Mouse (Mus musculus): ENCODE measurements around the gene Cd180. TPM values are rescaled to one million over a fixed set of nuclear protein-coding genes. Genes with fewer than 3 reads are reported as not detected.
A peak's percentile ranks its signal among the peaks of the same experiment; 100 is the strongest.

Gene Cd180
- polyA plus RNA-seq, 1 experiment from 2014 or later: 0.30 TPM

GRCm38 (mm10) chr13:102688121-102688520, 5.2 kb upstream of the Cd180 start:
- Histone ChIP-seq H3K4me2 (replicated peaks) (no peak overlapping the region), H3K27ac (no peak overlapping the region), H3K4me3 (replicated peaks) (no peak overlapping the region), H3K4me1 (replicated peaks) (peaks cover 10% of the 10 kb centered on the region), H3K9ac (replicated peaks) (no peak overlapping the region), H3K27me3 (no peaks in the 10 kb centered on the region), H3K9me3 (no peaks in the 10 kb centered on the region), H3K36me3 (no peaks in the 10 kb centered on the region)
- 100% methylated on average over 1 of the region's 1 CpGs for WGBS
- no peak for ATAC-seq

- ATAC-seq: no peak
- peaks cover 10% of the 10 kb centered on the region for H3K4me1 ChIP-seq (replicated peaks)
- no peaks in the 10 kb centered on the region for H3K27me3 ChIP-seq
- no peak overlapping the region for H3K9ac ChIP-seq (replicated peaks)
- no peaks in the 10 kb centered on the region for H3K36me3 ChIP-seq
- H3K4me3 ChIP-seq (replicated peaks): no peak overlapping the region
- H3K9me3 ChIP-seq: no peaks in the 10 kb centered on the region
- no peak overlapping the region for H3K4me2 ChIP-seq (replicated peaks)
- no peak overlapping the region for H3K27ac ChIP-seq
- 85% methylated on average over 6 of the region's 6 CpGs for WGBS
These were observed 3.9 kb upstream of the Cd180 start for GRCm38 (mm10) chr13:102689201-102690090.

- Histone ChIP-seq H3K4me3 (replicated peaks) (no peak overlapping the region), H3K4me1 (replicated peaks) (peaks cover 10% of the 10 kb centered on the region), H3K9ac (replicated peaks) (no peak overlapping the region), H3K4me2 (replicated peaks) (no peak overlapping the region), H3K9me3 (no peaks in the 10 kb centered on the region), H3K36me3 (no peaks in the 10 kb centered on the region), H3K27ac (no peak overlapping the region), H3K27me3 (no peaks in the 10 kb centered on the region)
- WGBS: 91% methylated on average over 5 of the region's 5 CpGs
- ATAC-seq: no peak
These were observed 3.2 kb upstream of the Cd180 start for GRCm38 (mm10) chr13:102690184-102690583.

GRCm38 (mm10) chr13:102691408-102692150, 1.8 kb upstream of the Cd180 start:
- ATAC-seq: no peak

GRCm38 (mm10) chr13:102694154-102694553, 796 bp downstream of the Cd180 start:
- ATAC-seq: no peak
- WGBS: 94% methylated on average over 7 of the region's 7 CpGs
- Histone ChIP-seq H3K4me2 (replicated peaks) (no peak overlapping the region), H3K9ac (replicated peaks) (no peak overlapping the region), H3K4me3 (replicated peaks) (no peak overlapping the region), H3K27me3 (no peaks in the 10 kb centered on the region), H3K9me3 (no peaks in the 10 kb centered on the region), H3K36me3 (no peaks in the 10 kb centered on the region), H3K27ac (no peak overlapping the region), H3K4me1 (replicated peaks) (peaks cover 22% of the 10 kb centered on the region)

More at GRCm38 (mm10) chr13:102691408-102692150, 1.8 kb upstream of the Cd180 start:
- H3K9ac ChIP-seq (replicated peaks): no peak overlapping the region
- H3K27me3 ChIP-seq: no peaks in the 10 kb centered on the region
- H3K36me3 ChIP-seq: no peaks in the 10 kb centered on the region
- H3K4me1 ChIP-seq (replicated peaks): peaks cover 10% of the 10 kb centered on the region
- H3K9me3 ChIP-seq: no peaks in the 10 kb centered on the region
- no peak overlapping the region for H3K4me3 ChIP-seq (replicated peaks)
- 56% methylated on average over 11 of the region's 11 CpGs for WGBS
- H3K4me2 ChIP-seq (replicated peaks): no peak overlapping the region
- 0 out of 2 replicates have a peak overlapping the region, but pooled peaks have one; percentile 35 for H3K27ac ChIP-seq

GRCm38 (mm10) chr13:102695121-102695905, 2.0 kb downstream of the Cd180 start:
- WGBS: 77% methylated on average over 7 of the region's 7 CpGs
- Histone ChIP-seq H3K9me3 (no peaks in the 10 kb centered on the region), H3K27ac (no peak overlapping the region), H3K4me3 (replicated peaks) (no peak overlapping the region), H3K4me1 (replicated peaks) (peaks cover 30% of the 10 kb centered on the region), H3K27me3 (no peaks in the 10 kb centered on the region), H3K9ac (replicated peaks) (no peak overlapping the region), H3K36me3 (no peaks in the 10 kb centered on the region), H3K4me2 (replicated peaks) (no peak overlapping the region)
- ATAC-seq: no peak

GRCm38 (mm10) chr13:102698335-102698734, 5.0 kb downstream of the Cd180 start:
- peak overlapping the region; percentile 44 for H3K9ac ChIP-seq (replicated peaks)
- no peak overlapping the region; the same call in 1 of the 2 replicates for H3K4me3 ChIP-seq (replicated peaks)
- no peaks in the 10 kb centered on the region for H3K27me3 ChIP-seq
- H3K27ac ChIP-seq: peak overlapping the region; percentile 82
- peak overlapping the region; percentile 44 for H3K4me2 ChIP-seq (replicated peaks)
- no peaks in the 10 kb centered on the region for H3K9me3 ChIP-seq
- H3K36me3 ChIP-seq: no peaks in the 10 kb centered on the region
- peak; percentile 35; the same call in 1 of the 2 replicates for ATAC-seq
- WGBS: 16% methylated on average over 10 of the region's 10 CpGs
- peaks cover 22% of the 10 kb centered on the region for H3K4me1 ChIP-seq (replicated peaks)

GRCm38 (mm10) chr13:102698751-102699323, 5.5 kb downstream of the Cd180 start:
- 24% methylated on average over 14 of the region's 14 CpGs for WGBS
- Histone ChIP-seq H3K4me3 (replicated peaks) (no peak overlapping the region; the same call in 1 of the 2 replicates), H3K9ac (replicated peaks) (peak overlapping the region; percentile 44), H3K4me2 (replicated peaks) (peak overlapping the region; percentile 44), H3K27ac (peak overlapping the region; percentile 82), H3K4me1 (replicated peaks) (peaks cover 22% of the 10 kb centered on the region), H3K36me3 (no peaks in the 10 kb centered on the region), H3K9me3 (no peaks in the 10 kb centered on the region), H3K27me3 (no peaks in the 10 kb centered on the region)
- ATAC-seq: peak; percentile 97

GRCm38 (mm10) chr13:102700176-102700575, 6.8 kb downstream of the Cd180 start:
- H3K27ac ChIP-seq: 0 out of 2 replicates have a peak overlapping the region, but pooled peaks have one; percentile 15
- no peaks in the 10 kb centered on the region for H3K9me3 ChIP-seq
- H3K9ac ChIP-seq (replicated peaks): no peak overlapping the region
- no peak for ATAC-seq
- H3K4me2 ChIP-seq (replicated peaks): no peak overlapping the region
- peaks cover 22% of the 10 kb centered on the region for H3K4me1 ChIP-seq (replicated peaks)
- H3K36me3 ChIP-seq: no peaks in the 10 kb centered on the region
- WGBS: 87% methylated on average over 5 of the region's 5 CpGs
- no peaks in the 10 kb centered on the region for H3K27me3 ChIP-seq
- H3K4me3 ChIP-seq (replicated peaks): no peak overlapping the region

GRCm38 (mm10) chr13:102700744-102701143, 7.4 kb downstream of the Cd180 start:
- Histone ChIP-seq H3K4me3 (replicated peaks) (no peak overlapping the region), H3K9ac (replicated peaks) (no peak overlapping the region), H3K36me3 (no peaks in the 10 kb centered on the region), H3K4me1 (replicated peaks) (peaks cover 22% of the 10 kb centered on the region), H3K27ac (no peak overlapping the region), H3K9me3 (no peaks in the 10 kb centered on the region), H3K4me2 (replicated peaks) (no peak overlapping the region), H3K27me3 (no peaks in the 10 kb centered on the region)
- WGBS: 88% methylated on average over 3 of the region's 3 CpGs
- ATAC-seq: no peak

GRCm38 (mm10) chr13:102716973-102717372, 23.6 kb downstream of the Cd180 start:
- 82% methylated on average over 1 of the region's 1 CpGs for WGBS
- no peak for ATAC-seq
- no peaks in the 10 kb centered on the region for H3K9me3 ChIP-seq

More at GRCm38 (mm10) chr13:102716973-102717372, 23.6 kb downstream of the Cd180 start:
- no peak overlapping the region for H3K4me2 ChIP-seq (replicated peaks)
- H3K27me3 ChIP-seq: no peaks in the 10 kb centered on the region
- H3K4me1 ChIP-seq (replicated peaks): no peaks in the 10 kb centered on the region
- H3K9ac ChIP-seq (replicated peaks): no peak overlapping the region
- H3K27ac ChIP-seq: no peak overlapping the region
- no peak overlapping the region for H3K4me3 ChIP-seq (replicated peaks)
- no peaks in the 10 kb centered on the region for H3K36me3 ChIP-seq
